Mouse (Mus musculus) bone marrow, adult 2 months (tissue): ENCODE measurements around the gene Catsperg2.

Source experiments
- CTCF ChIP-seq: fragments of 200-500 bp; IDR thresholded peaks from 2 replicates; pipeline ENCODE4 v1.5.1; 2011; ENCODE audit warnings: low read length, control low read depth; ENCODE audit not compliant: control insufficient read depth, insufficient read depth
- POLR2A ChIP-seq: fragments of 200-500 bp; IDR thresholded peaks from 2 replicates; pipeline ENCODE4 v1.6.1; 2011; ENCODE audit warnings: low read depth, mild to moderate bottlenecking, control low read depth, low read length, borderline replicate concordance; ENCODE audit not compliant: control insufficient read depth

- TF ChIP-seq CTCF (no peak), POLR2A (no peak)
Measured at GRCm38 (mm10) chr7:29767058-29767686, 40.3 kb upstream of the Catsperg2 start.
